Mouse (Mus musculus): Measurements from ENCODE around the gene Fut9.

DNA sequence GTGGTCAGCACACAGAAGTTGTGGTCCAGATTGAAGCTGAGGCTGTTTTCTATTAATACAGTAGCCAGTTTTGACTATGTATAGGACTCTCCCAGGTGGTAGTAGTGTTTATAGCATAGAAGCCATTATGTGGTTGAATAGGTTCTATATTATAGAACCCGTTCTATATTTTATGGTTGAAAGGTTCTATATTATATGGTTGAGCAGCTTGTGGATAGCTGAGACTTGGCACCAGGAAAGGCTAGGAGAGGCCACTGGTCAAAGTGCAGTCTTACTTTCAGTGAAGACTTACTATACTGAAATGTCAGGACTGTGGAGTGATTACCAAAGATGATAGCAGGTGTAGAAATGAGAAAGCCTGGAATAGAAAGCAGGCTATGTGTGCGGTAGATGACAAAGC lies 151.9 kb downstream of the Fut9 start:
- no peak for TF ChIP-seq MAX (IDR thresholded peaks at IDR 0.05; ENCODE audit: low read depth)
- TF ChIP-seq REST (IDR thresholded peaks at IDR 0.05; ENCODE audit: insufficient read depth, insufficient read length), result no peak
- no peak for TF ChIP-seq MYOD1 (IDR thresholded peaks at IDR 0.05; ENCODE audit: control insufficient read depth in 1 of 3, insufficient read length in 2 of 3, low read depth in 2 of 3)
- no peak for TF ChIP-seq USF1 (IDR thresholded peaks at IDR 0.05; ENCODE audit: low read depth)
- TF ChIP-seq E2F4 (IDR thresholded peaks at IDR 0.05; ENCODE audit: insufficient read depth), result no peak
- TF ChIP-seq CEBPB (IDR thresholded peaks at IDR 0.05; ENCODE audit: insufficient read depth, poor library complexity, severe bottlenecking), result no peak
- no peak for TF ChIP-seq POLR2A (IDR thresholded peaks at IDR 0.05; ENCODE audit: insufficient read length, low read depth)
- TF ChIP-seq TCF12 (IDR thresholded peaks at IDR 0.05; ENCODE audit: insufficient read depth, poor library complexity, severe bottlenecking), result no peak
- TF ChIP-seq POLR2AphosphoS2 (IDR thresholded peaks at IDR 0.05; ENCODE audit: insufficient read length, low read depth), result no peak
- TF ChIP-seq MYOG (IDR thresholded peaks at IDR 0.05; ENCODE audit: control insufficient read depth in 1 of 3, insufficient read depth in 1 of 3, insufficient read length in 2 of 3, low read depth in 2 of 3), result no peak
- no peak for TF ChIP-seq TCF3 (IDR thresholded peaks at IDR 0.05; ENCODE audit: insufficient read length, low read depth)
- TF ChIP-seq SRF (IDR thresholded peaks at IDR 0.05; ENCODE audit: control insufficient read depth, insufficient read length, low read depth), result no peak

Measured in myocyte (in vitro differentiated cells).